Mouse (Mus musculus) thymus, adult 2 months (tissue): ENCODE measurements around the gene Ccdc85b.

ENCODE experiments used
- CTCF ChIP-seq: fragments of 200-500 bp; IDR thresholded peaks from 2 replicates; pipeline ENCODE4 v1.5.1; 2012; ENCODE audit warnings: mild to moderate bottlenecking, control low read depth, low read length, moderate library complexity, borderline replicate concordance; ENCODE audit not compliant: control insufficient read depth, poor library complexity, insufficient read depth; ENCODE audit errors: extremely low read depth
- POLR2A ChIP-seq: fragments of 200-500 bp; IDR thresholded peaks from 2 replicates; pipeline ENCODE4 v1.6.1; 2012; ENCODE audit warnings: mild to moderate bottlenecking, low read length, control low read depth, moderate library complexity; ENCODE audit not compliant: control insufficient read depth, poor library complexity, insufficient read depth; ENCODE audit errors: extremely low read depth

GRCm38 (mm10) chr19:5426640-5427290 is 30.9 kb downstream of the Ccdc85b start:
- TF ChIP-seq CTCF (no peak), POLR2A (no peak)
